In genomic region chr3:108046944-108047655, GRCm38 (mm10) we compare ENCODE assay signal across 26 mouse cellular contexts. TPM values are rescaled to one million over a fixed set of nuclear protein-coding genes. Genes with fewer than 3 reads are reported as not detected.
A peak's percentile ranks its signal among the peaks of the same experiment; 100 is the strongest.
DNase-seq lines count a peak whose midpoint lies in the region; ATAC-seq and TF ChIP-seq lines count a peak whose summit lies in the region.
"Had no signal": no experiment of that assay in that cellular context is flagged by ENCODE, and none has a peak within 500 bp of the region (broad histone marks: within the 10 kb centered on the region; RNA-seq: fewer than 3 reads in every experiment).

No protein-coding gene starts in this region.

- no peak overlapping the region for H3K9ac ChIP-seq in liver, embryonic 13.5 days
- H3K9ac ChIP-seq in CH12.LX (ENCODE audit: insufficient read depth, low read depth): 0 out of 2 replicates have a peak overlapping the region, but pooled peaks have one; percentile 13
- H3K9ac ChIP-seq: embryonic facial prominence, embryonic 12.5 days; forebrain, embryonic 12.5 days; heart, embryonic 15.5 days; intestine, embryonic 15.5 days; kidney, embryonic 15.5 days; limb, embryonic 12.5 days; midbrain, embryonic 15.5 days; neural tube, embryonic 13.5 days; stomach, embryonic 15.5 days had no signal

- dilution Hi-C loops in CH12.LX (cut with MboI; ENCODE audit: extremely low pct_ligation_motif_present, extremely low pct_unique_long_range_greater_than_20kb, low sequenced_read_pairs): no loop called here

- no peak for TF ChIP-seq RAD21 in CH12.LX (IDR thresholded peaks at IDR 0.05; ENCODE audit: low read depth, low read length)

- TF ChIP-seq CTCF in CH12.LX (conservative IDR thresholded peaks at IDR 0.05 in 1 of 2, IDR thresholded peaks at IDR 0.05 in 1 of 2; ENCODE audit: low read depth in 2 of 2, low read length in 2 of 2): no peak
- no peak for TF ChIP-seq CTCF in bone marrow macrophage, adult 2 months (IDR thresholded peaks at IDR 0.05; ENCODE audit: low read depth, low read length)
- TF ChIP-seq CTCF in thymus, adult 2 months (IDR thresholded peaks at IDR 0.05; ENCODE audit: borderline replicate concordance, control insufficient read depth, extremely low read depth, insufficient read depth, low read length, poor library complexity): no peak

- no peak overlapping the region for H3K4me3 ChIP-seq in liver, embryonic 13.5 days (replicated peaks)
- no peak overlapping the region for H3K4me3 ChIP-seq in CH12.LX (replicated peaks in 1 of 3; ENCODE audit: low read depth in 2 of 3, low read length in 2 of 3, poor library complexity in 1 of 3)
- no peak overlapping the region for H3K4me3 ChIP-seq in bone marrow macrophage, adult 2 months (ENCODE audit: insufficient read depth, low read length)
- H3K4me3 ChIP-seq in thymus, adult 2 months (ENCODE audit: control insufficient read depth, insufficient read depth, low read length): no peak overlapping the region
- H3K4me3 ChIP-seq: embryonic facial prominence, embryonic 12.5 days; forebrain, embryonic 12.5 days; heart, embryonic 15.5 days; intestine, embryonic 15.5 days; kidney, embryonic 15.5 days; limb, embryonic 12.5 days; midbrain, embryonic 15.5 days; myocyte; neural tube, embryonic 13.5 days; stomach, embryonic 15.5 days had no signal

- no peaks in the 10 kb centered on the region for H3K79me2 ChIP-seq in CH12.LX (replicated peaks; ENCODE audit: control insufficient read depth, extremely low read depth, insufficient read depth, poor library complexity, severe bottlenecking)

- in situ Hi-C loops in CH12.LX (cut with MboI; ENCODE audit: low pct_ligation_motif_present, low pct_unique_long_range_greater_than_20kb, low sequenced_read_pairs): no loop called here

- no peak overlapping the region for H3K27ac ChIP-seq in liver, embryonic 13.5 days
- peak overlapping the region; percentile 24; the same call in 1 of the 2 replicates for H3K27ac ChIP-seq in CH12.LX (ENCODE audit: insufficient read depth, low read depth)
- H3K27ac ChIP-seq in bone marrow macrophage, adult 2 months (ENCODE audit: insufficient read depth, low read depth, low read length): peak overlapping the region; percentile 88
- H3K27ac ChIP-seq in thymus, adult 2 months (ENCODE audit: control insufficient read depth, insufficient read depth, low read length): no peak overlapping the region
- H3K27ac ChIP-seq: embryonic facial prominence, embryonic 12.5 days; forebrain, embryonic 12.5 days; heart, embryonic 15.5 days; intestine, embryonic 15.5 days; kidney, embryonic 15.5 days; limb, embryonic 12.5 days; midbrain, embryonic 15.5 days; neural tube, embryonic 13.5 days; stomach, embryonic 15.5 days had no signal

- WGBS in liver, embryonic 13.5 days (ENCODE audit: insufficient replicate concordance): 84% methylated on average over 2 of the region's 2 CpGs
- WGBS in thymus, adult 2 months: 91% methylated on average over 2 of the region's 2 CpGs

- H3K4me2 ChIP-seq in liver, embryonic 13.5 days: no peak overlapping the region
- H3K4me2 ChIP-seq in CH12.LX (ENCODE audit: insufficient read depth, low read depth, poor library complexity, severe bottlenecking): peak overlapping the region; percentile 51; the same call in 1 of the 2 replicates
- H3K4me2 ChIP-seq: embryonic facial prominence, embryonic 12.5 days; forebrain, embryonic 12.5 days; heart, embryonic 15.5 days; intestine, embryonic 15.5 days; kidney, embryonic 15.5 days; limb, embryonic 12.5 days; midbrain, embryonic 15.5 days; neural tube, embryonic 13.5 days; stomach, embryonic 15.5 days had no signal

- no peak for ATAC-seq in liver, embryonic 13.5 days (ENCODE audit: low read depth)
- ATAC-seq: hindbrain, embryonic 16.5 days; intestine, embryonic 15.5 days; midbrain, embryonic 15.5 days; Patski had no signal

- H3K36me3 ChIP-seq in liver, embryonic 13.5 days: no peaks in the 10 kb centered on the region
- H3K36me3 ChIP-seq in CH12.LX (replicated peaks in 1 of 2; ENCODE audit: control insufficient read depth in 1 of 2, insufficient read depth in 1 of 2, low read length in 1 of 2): no peaks in the 10 kb centered on the region
- no peaks in the 10 kb centered on the region for H3K36me3 ChIP-seq in thymus, adult 2 months (ENCODE audit: control insufficient read depth, insufficient read depth, low read length)
- H3K36me3 ChIP-seq: embryonic facial prominence, embryonic 12.5 days; forebrain, embryonic 12.5 days; heart, embryonic 15.5 days; intestine, embryonic 15.5 days; kidney, embryonic 15.5 days; limb, embryonic 12.5 days; midbrain, embryonic 15.5 days; neural tube, embryonic 13.5 days; stomach, embryonic 15.5 days had no signal

- no peak for TF ChIP-seq POLR2A in CH12.LX (IDR thresholded peaks at IDR 0.05; ENCODE audit: low read depth, low read length)
- TF ChIP-seq POLR2A in bone marrow macrophage, adult 2 months (IDR thresholded peaks at IDR 0.05; ENCODE audit: borderline replicate concordance, low read depth, low read length): no peak
- TF ChIP-seq POLR2A in thymus, adult 2 months (IDR thresholded peaks at IDR 0.05; ENCODE audit: control insufficient read depth, extremely low read depth, insufficient read depth, low read length, poor library complexity): no peak

- peak; percentile 67 for TF ChIP-seq EP300 in CH12.LX (IDR thresholded peaks at IDR 0.05; ENCODE audit: low read length)

- H3K9me3 ChIP-seq in liver, embryonic 13.5 days (replicated peaks): no peaks in the 10 kb centered on the region
- no peaks in the 10 kb centered on the region for H3K9me3 ChIP-seq in CH12.LX (replicated peaks; ENCODE audit: low read length)
- H3K9me3 ChIP-seq: embryonic facial prominence, embryonic 12.5 days; forebrain, embryonic 12.5 days; heart, embryonic 15.5 days; intestine, embryonic 15.5 days; kidney, embryonic 15.5 days; limb, embryonic 12.5 days; midbrain, embryonic 15.5 days; neural tube, embryonic 13.5 days; stomach, embryonic 15.5 days had no signal

- peaks cover 34% of the 10 kb centered on the region for H3K4me1 ChIP-seq in liver, embryonic 13.5 days (replicated peaks)
- peaks cover 4 to 53% of the 10 kb centered on the region in 2 experiments for H3K4me1 ChIP-seq in CH12.LX (ENCODE audit: control insufficient read depth in 1 of 2, insufficient read depth in 2 of 2)
- peaks cover 38% of the 10 kb centered on the region for H3K4me1 ChIP-seq in bone marrow macrophage, adult 2 months (ENCODE audit: control insufficient read depth, insufficient read depth, low read length)
- H3K4me1 ChIP-seq in thymus, adult 2 months (replicated peaks; ENCODE audit: control insufficient read depth, insufficient read depth, low read length): peaks cover 6% of the 10 kb centered on the region
- H3K4me1 ChIP-seq: stomach, embryonic 15.5 days had no signal

- H3K27me3 ChIP-seq in liver, embryonic 13.5 days: no peaks in the 10 kb centered on the region; the same call in 1 of the 2 replicates
- no peaks in the 10 kb centered on the region for H3K27me3 ChIP-seq in CH12.LX (replicated peaks)
- H3K27me3 ChIP-seq in thymus, adult 2 months (ENCODE audit: control insufficient read depth, insufficient read depth, low read length): no peaks in the 10 kb centered on the region
- H3K27me3 ChIP-seq: embryonic facial prominence, embryonic 12.5 days; forebrain, embryonic 12.5 days; heart, embryonic 15.5 days; intestine, embryonic 15.5 days; limb, embryonic 12.5 days; midbrain, embryonic 15.5 days; Patski; stomach, embryonic 15.5 days had no signal

- peak; percentile 25 for DNase-seq in liver, embryonic 13.5 days
- DNase-seq in liver: no peak
- DNase-seq in CH12.LX (ENCODE audit: extremely low read depth): peak; percentile 42
- DNase-seq in yolk sac, embryonic 10.5 days (ENCODE audit: low spot score): peak; percentile 59
- DNase-seq in thymus, adult 2 months: no peak
- no peak for DNase-seq in right cerebral cortex, postnatal 36 days (ENCODE audit: low spot score in 2 of 2)
- DNase-seq: cerebellum, adult 2 months; cerebellum, postnatal 25 days; kidney, postnatal 4 days; lung, adult 2 months; lung, postnatal 14 days; retina, postnatal 1 day had no signal

TF ChIP-seq in CH12.LX, 34 proteins besides CTCF, POLR2A, EP300 and RAD21 (continues in another document):
- TF ChIP-seq HCFC1 (IDR thresholded peaks at IDR 0.05; ENCODE audit: low read depth, low read length) (0 out of 2 replicates have a peak, but pooled peaks have one; percentile 35), ZNF384 (IDR thresholded peaks at IDR 0.05; ENCODE audit: low read depth, low read length) (peak; percentile 96), USF2 (conservative IDR thresholded peaks at IDR 0.05; ENCODE audit: low read depth, low read length) (no peak), ZMIZ1 (IDR thresholded peaks at IDR 0.05; ENCODE audit: low read depth, low read length) (no peak), POLR2AphosphoS2 (IDR thresholded peaks at IDR 0.05; ENCODE audit: low read depth, low read length) (no peak)

RNA-seq across cellular contexts. Expression of gene Gstm4, which starts 2.4 kb away (rescaled TPM):
- 17.9 and 19.6 TPM in 2 replicates for polyA plus RNA-seq in liver, embryonic 13.5 days (2015; fragmentation: Nextera tagmentation; extraction: Ambion mirVana)
- total RNA-seq in CH12.LX (2012; rRNA removed): 4.5 and 7.0 TPM in 2 replicates
- total RNA-seq in CH12.LX (2014; rRNA removed): 2.0 and 2.9 TPM in 2 replicates
- 19.1 and 22.1 TPM in 2 replicates for polyA plus RNA-seq in CH12.LX (2012; ENCODE audit: insufficient read length, low read depth)
- polyA plus RNA-seq in bone marrow macrophage, adult 2 months (2012; ENCODE audit: insufficient read depth, insufficient read length, missing spikeins): 10.1 and 10.7 TPM in 2 replicates
- polyA plus RNA-seq in thymus, adult 2 months (2012; rRNA removed): 7.9 and 9.7 TPM in 2 replicates

RNA-seq across cellular contexts. Expression of gene Gstm1, which starts 29.3 kb away (rescaled TPM):
- 264 and 265 TPM in 2 replicates for polyA plus RNA-seq in liver, embryonic 13.5 days (2015; fragmentation: Nextera tagmentation; extraction: Ambion mirVana)
- total RNA-seq in CH12.LX (2012; rRNA removed): 0.25 TPM in 1 of 2 replicates, not detected in the other
- 0.24 and 0.35 TPM in 2 replicates for total RNA-seq in CH12.LX (2014; rRNA removed)
- polyA plus RNA-seq in CH12.LX (2012; ENCODE audit: insufficient read length, low read depth): 5.4 and 8.8 TPM in 2 replicates
- polyA plus RNA-seq in bone marrow macrophage, adult 2 months (2012; ENCODE audit: insufficient read depth, insufficient read length, missing spikeins): 313 and 329 TPM in 2 replicates
- polyA plus RNA-seq in thymus, adult 2 months (2012; rRNA removed): 93.0 and 124 TPM in 2 replicates

RNA-seq across cellular contexts. Expression of gene Ampd2, which starts 39.4 kb away (rescaled TPM):
- 46.0 and 48.2 TPM in 2 replicates for polyA plus RNA-seq in liver, embryonic 13.5 days (2015; fragmentation: Nextera tagmentation; extraction: Ambion mirVana)
- 55.8 and 60.5 TPM in 2 replicates for total RNA-seq in CH12.LX (2012; rRNA removed)
- total RNA-seq in CH12.LX (2014; rRNA removed): 28.3 and 28.6 TPM in 2 replicates
- 82.5 and 85.9 TPM in 2 replicates for polyA plus RNA-seq in CH12.LX (2012; ENCODE audit: insufficient read length, low read depth)
- polyA plus RNA-seq in bone marrow macrophage, adult 2 months (2012; ENCODE audit: insufficient read depth, insufficient read length, missing spikeins): 22.4 and 23.8 TPM in 2 replicates
- 159 and 177 TPM in 2 replicates for polyA plus RNA-seq in thymus, adult 2 months (2012; rRNA removed)

RNA-seq across cellular contexts. Expression of gene Gnat2, which starts 45.5 kb away (rescaled TPM):
- polyA plus RNA-seq in liver, embryonic 13.5 days (2015; fragmentation: Nextera tagmentation; extraction: Ambion mirVana): 2.6 and 3.1 TPM in 2 replicates
- total RNA-seq in CH12.LX (2012; rRNA removed): 15.5 and 17.5 TPM in 2 replicates
- 10.1 and 11.2 TPM in 2 replicates for total RNA-seq in CH12.LX (2014; rRNA removed)
- 13.3 and 14.8 TPM in 2 replicates for polyA plus RNA-seq in CH12.LX (2012; ENCODE audit: insufficient read length, low read depth)
- polyA plus RNA-seq in bone marrow macrophage, adult 2 months (2012; ENCODE audit: insufficient read depth, insufficient read length, missing spikeins): not detected in 2 replicates
- polyA plus RNA-seq in thymus, adult 2 months (2012; rRNA removed): 0.27 and 0.32 TPM in 2 replicates
- total RNA-seq: left cerebral cortex, postnatal 14 days had no signal
- polyA plus RNA-seq: lung, adult 2 months had no signal

Comparison
In these comparisons a context has a peak if more than half of its experiments do, and no peak if none do; other contexts are left out.
1. DNase-seq: peak in liver, embryonic 13.5 days (single experiment), CH12.LX (single experiment) and yolk sac, embryonic 10.5 days (single experiment); none in liver (single experiment), thymus, adult 2 months (single experiment) and right cerebral cortex, postnatal 36 days (0 of 2).
2. H3K27ac ChIP-seq: peak in CH12.LX (single experiment) and bone marrow macrophage, adult 2 months (single experiment); none in liver, embryonic 13.5 days (single experiment) and thymus, adult 2 months (single experiment).